Mouse (Mus musculus) kidney, embryonic 16.5 days (tissue): ENCODE results near the gene Plcd1. TPM values are rescaled to one million over a fixed set of nuclear protein-coding genes. Genes with fewer than 3 reads are reported as not detected.

Source experiments
- ATAC-seq: fragments of 200-750 bp; cut with Nextera tagmentation; 2 replicates; pipeline ENCODE4 v1.8.0; 2017; ENCODE audit warnings: moderate TSS enrichment; ENCODE audit not compliant: low FRiP score, low TSS enrichment
- H3K27ac ChIP-seq: fragments of 300-500 bp; sonication (generic); 2 replicates; pipeline ENCODE4 v1.5.1; 2014; ENCODE audit warnings: low read length
- H3K27me3 ChIP-seq: fragments of 300-500 bp; sonication (generic); 2 replicates; pipeline ENCODE4 v1.6.1; 2014; ENCODE audit warnings: low read length, control low read depth, mixed read lengths; ENCODE audit not compliant: insufficient read depth
- H3K36me3 ChIP-seq: fragments of 300-500 bp; sonication (generic); 2 replicates; pipeline ENCODE4 v1.6.1; 2014; ENCODE audit warnings: low read length, control low read depth, mixed read lengths; ENCODE audit not compliant: insufficient read depth
- H3K4me1 ChIP-seq: fragments of 300-500 bp; sonication (generic); 2 replicates; pipeline ENCODE4 v1.6.1; 2014; ENCODE audit warnings: low read length, control low read depth, mixed read lengths; ENCODE audit not compliant: insufficient read depth
- H3K4me2 ChIP-seq: fragments of 300-500 bp; sonication (generic); replicated peaks from 2 replicates; pipeline ENCODE4 v1.6.1; 2014; ENCODE audit warnings: low read depth, low read length
- H3K4me3 ChIP-seq: fragments of 300-500 bp; sonication (generic); 2 replicates; pipeline ENCODE4 v1.5.1; 2014; ENCODE audit warnings: mild to moderate bottlenecking, low read length
- H3K9ac ChIP-seq: fragments of 300-500 bp; sonication (generic); replicated peaks from 2 replicates; pipeline ENCODE4 v1.6.1; 2014; ENCODE audit warnings: low read length
- H3K9me3 ChIP-seq: fragments of 300-500 bp; sonication (generic); 2 replicates; pipeline ENCODE4 v1.6.1; 2016; ENCODE audit warnings: low read length, control low read depth
- WGBS: fragments of 180-500 bp; shearing (Covaris S2); extraction: QIAGEN DNeasy Blood & Tissue Kit; methylation state at CpG from one replicate; pipeline ENCODE4 v1.1.7; 2014; 5-methylcytosine and 5-hydroxymethylcytosine counted together
- polyA plus RNA-seq: library from polyadenylated mRNA; unstranded; fragments of >200 nt; fragmentation: Nextera tagmentation; extraction: Ambion mirVana; gene quantifications from 2 replicates; pipeline ENCODE4 v1.2.1, GENCODE M21; 2015

The Plcd1 gene
- polyA plus RNA-seq, 1 experiment from 2014 or later: 26.9 TPM

- Histone ChIP-seq H3K9me3 (no peaks in the 10 kb centered on the region), H3K27me3 (no peaks in the 10 kb centered on the region), H3K4me3 (no peak overlapping the region), H3K4me2 (no peak overlapping the region), H3K4me1 (peaks cover 19% of the 10 kb centered on the region), H3K36me3 (peaks cover 14% of the 10 kb centered on the region; the same call in 1 of the 2 replicates), H3K27ac (no peak overlapping the region), H3K9ac (no peak overlapping the region)
- 61% methylated on average over 5 of the region's 5 CpGs for WGBS
- ATAC-seq: no peak
Observed at GRCm38 (mm10) chr9:119080040-119080675, 13.1 kb downstream of the Plcd1 start.

- no peak overlapping the region for H3K4me2 ChIP-seq
Observed at GRCm38 (mm10) chr9:119075685-119076084, 17.6 kb downstream of the Plcd1 start.

GRCm38 (mm10) chr9:119073184-119073895, 20.0 kb downstream of the Plcd1 start:
- peaks cover 18% of the 10 kb centered on the region for H3K36me3 ChIP-seq
- WGBS: 61% methylated on average over 15 of the region's 15 CpGs

More at GRCm38 (mm10) chr9:119075685-119076084, 17.6 kb downstream of the Plcd1 start:
- peaks cover 9% of the 10 kb centered on the region for H3K4me1 ChIP-seq
- no peaks in the 10 kb centered on the region for H3K9me3 ChIP-seq
- peaks cover 24% of the 10 kb centered on the region for H3K36me3 ChIP-seq
- H3K27me3 ChIP-seq: no peaks in the 10 kb centered on the region
- no peak overlapping the region for H3K4me3 ChIP-seq
- WGBS: 69% methylated on average over 16 of the region's 16 CpGs
- ATAC-seq: no peak
- no peak overlapping the region for H3K27ac ChIP-seq
- no peak overlapping the region for H3K9ac ChIP-seq

GRCm38 (mm10) chr9:119071786-119072185, 21.5 kb downstream of the Plcd1 start:
- Histone ChIP-seq H3K9ac (no peak overlapping the region), H3K27ac (no peak overlapping the region), H3K4me2 (no peak overlapping the region), H3K4me3 (no peak overlapping the region), H3K4me1 (peaks cover 9% of the 10 kb centered on the region), H3K9me3 (no peaks in the 10 kb centered on the region), H3K27me3 (no peaks in the 10 kb centered on the region), H3K36me3 (peaks cover 15% of the 10 kb centered on the region)
- no peak for ATAC-seq
- 86% methylated on average over 9 of the region's 9 CpGs for WGBS

More at GRCm38 (mm10) chr9:119073184-119073895, 20.0 kb downstream of the Plcd1 start:
- H3K4me2 ChIP-seq: no peak overlapping the region
- no peak for ATAC-seq
- no peaks in the 10 kb centered on the region for H3K27me3 ChIP-seq
- no peaks in the 10 kb centered on the region for H3K9me3 ChIP-seq
- H3K9ac ChIP-seq: no peak overlapping the region
- H3K4me1 ChIP-seq: peaks cover 4% of the 10 kb centered on the region; the same call in 1 of the 2 replicates
- H3K27ac ChIP-seq: no peak overlapping the region
- H3K4me3 ChIP-seq: no peak overlapping the region

- Histone ChIP-seq H3K4me3 (no peak overlapping the region), H3K9me3 (no peaks in the 10 kb centered on the region), H3K27me3 (no peaks in the 10 kb centered on the region), H3K9ac (no peak overlapping the region), H3K4me1 (peaks cover 6% of the 10 kb centered on the region), H3K27ac (no peak overlapping the region), H3K4me2 (no peak overlapping the region), H3K36me3 (peaks cover 12% of the 10 kb centered on the region)
- 79% methylated on average over 13 of the region's 13 CpGs for WGBS
- no peak for ATAC-seq
Observed at GRCm38 (mm10) chr9:119070173-119070825, 23.0 kb downstream of the Plcd1 start.

- no peak overlapping the region for H3K27ac ChIP-seq
- no peak for ATAC-seq
- H3K9me3 ChIP-seq: no peaks in the 10 kb centered on the region
- WGBS: 86% methylated on average over 11 of the region's 11 CpGs
- H3K4me3 ChIP-seq: no peak overlapping the region
- no peak overlapping the region for H3K9ac ChIP-seq
- peaks cover 18% of the 10 kb centered on the region for H3K4me1 ChIP-seq
- peaks cover 8% of the 10 kb centered on the region for H3K36me3 ChIP-seq
- no peaks in the 10 kb centered on the region for H3K27me3 ChIP-seq
- H3K4me2 ChIP-seq: no peak overlapping the region
Observed at GRCm38 (mm10) chr9:119068266-119068665, 25.0 kb downstream of the Plcd1 start.

- no peaks in the 10 kb centered on the region for H3K9me3 ChIP-seq
- H3K4me3 ChIP-seq: no peak overlapping the region
- H3K4me1 ChIP-seq: peaks cover 25% of the 10 kb centered on the region
- H3K27me3 ChIP-seq: no peaks in the 10 kb centered on the region
- H3K36me3 ChIP-seq: peaks cover 8% of the 10 kb centered on the region
- H3K4me2 ChIP-seq: no peak overlapping the region
- no peak overlapping the region for H3K9ac ChIP-seq
- ATAC-seq: no peak; the same call in 1 of the 2 replicates
- 8% methylated on average over 6 of the region's 6 CpGs for WGBS
- H3K27ac ChIP-seq: no peak overlapping the region
Observed at GRCm38 (mm10) chr9:119067601-119068000, 25.7 kb downstream of the Plcd1 start.

- WGBS: 60% methylated on average over 4 of the region's 4 CpGs
- H3K36me3 ChIP-seq: no peaks in the 10 kb centered on the region
Observed at GRCm38 (mm10) chr9:119064296-119064695, 29.0 kb downstream of the Plcd1 start.

GRCm38 (mm10) chr9:119063036-119063644, 30.2 kb downstream of the Plcd1 start:
- Histone ChIP-seq H3K4me3 (no peak overlapping the region), H3K27ac (0 out of 2 replicates have a peak overlapping the region, but pooled peaks have one; percentile 4), H3K4me1 (peaks cover 27% of the 10 kb centered on the region), H3K9ac (no peak overlapping the region), H3K27me3 (no peaks in the 10 kb centered on the region), H3K4me2 (peak overlapping the region; percentile 17; the same call in 1 of the 2 replicates), H3K9me3 (no peaks in the 10 kb centered on the region), H3K36me3 (no peaks in the 10 kb centered on the region)
- ATAC-seq: peak; percentile 52; the same call in 1 of the 2 replicates
- 29% methylated on average over 19 of the region's 19 CpGs for WGBS

More at GRCm38 (mm10) chr9:119064296-119064695, 29.0 kb downstream of the Plcd1 start:
- Histone ChIP-seq H3K4me3 (no peak overlapping the region), H3K9ac (no peak overlapping the region), H3K27me3 (no peaks in the 10 kb centered on the region), H3K4me1 (peaks cover 27% of the 10 kb centered on the region), H3K27ac (no peak overlapping the region), H3K9me3 (no peaks in the 10 kb centered on the region), H3K4me2 (no peak overlapping the region)
- ATAC-seq: no peak
